Mouse (Mus musculus) myocyte (in vitro differentiated cells): ENCODE results near the gene Anapc11.

Experiments
- E2F4 ChIP-seq: IDR thresholded peaks from one replicate; pipeline ENCODE4 v1.6.1; 2011; ENCODE audit warnings: mild to moderate bottlenecking, control low read depth, moderate library complexity; ENCODE audit not compliant: insufficient read depth
- MAX ChIP-seq: IDR thresholded peaks from one replicate; pipeline ENCODE4 v1.6.1; 2011; ENCODE audit warnings: low read depth, mild to moderate bottlenecking, control low read depth
- MYOD1 ChIP-seq, 3 experiments: IDR thresholded peaks; one replicate each; pipeline ENCODE4 v1.6.1; 2011; ENCODE audit warnings: control low read depth in 2 of 3, low read depth in 2 of 3, mild to moderate bottlenecking in 2 of 3, moderate library complexity in 1 of 3; ENCODE audit not compliant: insufficient read length in 2 of 3, control insufficient read depth in 1 of 3
- MYOG ChIP-seq, 3 experiments: IDR thresholded peaks; one replicate each; pipeline ENCODE4 v1.6.1; 2011; ENCODE audit warnings: control low read depth in 2 of 3, low read depth in 2 of 3, mild to moderate bottlenecking in 2 of 3; ENCODE audit not compliant: insufficient read length in 2 of 3, control insufficient read depth in 1 of 3, insufficient read depth in 1 of 3
- POLR2A ChIP-seq: IDR thresholded peaks from one replicate; pipeline ENCODE4 v1.6.1; 2011; ENCODE audit warnings: low read depth, mild to moderate bottlenecking, control low read depth, moderate library complexity; ENCODE audit not compliant: insufficient read length
- REST ChIP-seq: IDR thresholded peaks from one replicate; pipeline ENCODE4 v1.6.1; 2011; ENCODE audit warnings: mild to moderate bottlenecking, control low read depth, moderate library complexity; ENCODE audit not compliant: insufficient read depth, insufficient read length
- TCF12 ChIP-seq: IDR thresholded peaks from one replicate; pipeline ENCODE4 v1.6.1; 2011; ENCODE audit warnings: mild to moderate bottlenecking, control low read depth; ENCODE audit not compliant: poor library complexity, insufficient read depth, severe bottlenecking
- TCF3 ChIP-seq: IDR thresholded peaks from one replicate; pipeline ENCODE4 v1.6.1; 2011; ENCODE audit warnings: low read depth, control low read depth; ENCODE audit not compliant: insufficient read length
- USF1 ChIP-seq: IDR thresholded peaks from one replicate; pipeline ENCODE4 v1.6.1; 2011; ENCODE audit warnings: low read depth, mild to moderate bottlenecking, control low read depth, moderate library complexity

GRCm38 (mm10) chr11:120632559-120633519 is 34.6 kb downstream of the Anapc11 start:
- TF ChIP-seq MYOG (IDR thresholded peaks at IDR 0.05; ENCODE audit: control insufficient read depth in 1 of 3, insufficient read depth in 1 of 3, insufficient read length in 2 of 3, low read depth in 2 of 3) (no peak), MYOD1 (IDR thresholded peaks at IDR 0.05; ENCODE audit: control insufficient read depth in 1 of 3, insufficient read length in 2 of 3, low read depth in 2 of 3) (peak in 1 of 3 experiments; percentile 1), MAX (no peak), TCF3 (no peak), POLR2A (peak; percentile 38), TCF12 (no peak), REST (no peak), USF1 (no peak), E2F4 (no peak)
